Mouse (Mus musculus): Measurements from ENCODE around the gene Srsf4.

The Srsf4 gene

DNA sequence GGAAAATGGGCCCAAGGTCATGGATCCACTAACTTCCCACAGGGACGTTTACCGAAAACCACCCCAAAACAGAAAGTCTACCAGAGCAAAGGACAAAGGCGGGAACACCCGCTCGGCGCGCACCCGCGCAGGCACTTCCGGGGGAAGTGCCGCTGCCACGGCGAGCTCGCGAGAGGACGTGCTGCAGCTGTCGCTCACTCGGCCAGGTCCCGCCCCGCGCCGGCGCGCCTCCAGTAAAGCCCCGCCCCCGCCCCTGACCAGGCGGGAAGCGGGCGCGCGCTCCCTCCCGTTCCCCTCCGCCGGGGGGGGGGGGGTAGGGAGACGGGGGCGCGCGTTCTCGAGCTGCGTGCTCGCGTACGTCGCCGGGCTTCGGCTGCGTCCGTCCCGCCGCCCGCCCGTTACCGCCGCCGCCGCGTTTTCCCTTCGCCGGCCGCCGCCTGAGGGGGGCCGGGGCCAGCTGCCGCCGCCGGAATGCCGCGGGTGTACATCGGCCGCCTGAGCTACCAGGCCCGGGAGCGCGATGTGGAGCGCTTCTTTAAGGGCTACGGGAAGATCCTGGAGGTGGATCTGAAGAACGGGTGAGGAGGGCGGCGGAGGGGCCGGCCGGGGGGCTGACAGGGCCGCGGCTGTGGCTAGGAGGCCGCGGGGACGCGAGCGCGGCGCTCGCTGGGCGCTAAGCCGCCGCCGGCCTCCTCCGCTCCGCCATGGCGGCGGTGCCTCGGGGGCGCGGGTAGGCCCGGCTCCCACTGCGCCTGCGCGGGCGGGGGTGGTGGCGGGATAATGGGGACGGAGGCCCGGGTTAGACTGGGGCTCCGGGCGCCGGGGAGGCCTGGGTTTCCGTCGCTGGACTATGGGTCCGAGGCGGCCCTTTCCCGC, at the start of gene Srsf4:
TSS of gene Srsf4 (plus strand) at position 325 of the 876 bp plus-strand sequence.
- peak; percentile 88 to 92 for DNase-seq (ENCODE audit: low spot score in 2 of 2)

DNA sequence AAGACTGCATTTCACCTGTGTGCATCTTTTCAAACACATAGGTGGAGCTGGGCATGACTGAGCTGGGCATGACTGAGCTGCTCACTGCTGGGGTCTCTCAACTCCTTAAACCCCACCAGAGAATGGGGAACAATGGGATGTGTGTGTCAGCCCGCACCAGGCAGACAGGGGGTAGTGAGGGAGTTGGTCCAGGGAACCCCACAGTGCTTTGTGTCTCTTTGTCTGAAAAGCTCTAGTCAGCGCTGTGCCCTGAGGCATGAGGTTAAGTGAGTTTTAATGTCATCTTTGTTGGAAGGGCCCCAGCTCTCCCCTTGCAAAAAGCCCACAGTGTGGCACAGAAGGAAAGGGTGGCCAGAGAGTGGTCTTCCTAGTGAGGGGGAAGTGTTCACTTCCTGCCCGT, 48.5 kb upstream of the Srsf4 start:
- no peak for DNase-seq (ENCODE audit: low spot score in 2 of 2)

DNA sequence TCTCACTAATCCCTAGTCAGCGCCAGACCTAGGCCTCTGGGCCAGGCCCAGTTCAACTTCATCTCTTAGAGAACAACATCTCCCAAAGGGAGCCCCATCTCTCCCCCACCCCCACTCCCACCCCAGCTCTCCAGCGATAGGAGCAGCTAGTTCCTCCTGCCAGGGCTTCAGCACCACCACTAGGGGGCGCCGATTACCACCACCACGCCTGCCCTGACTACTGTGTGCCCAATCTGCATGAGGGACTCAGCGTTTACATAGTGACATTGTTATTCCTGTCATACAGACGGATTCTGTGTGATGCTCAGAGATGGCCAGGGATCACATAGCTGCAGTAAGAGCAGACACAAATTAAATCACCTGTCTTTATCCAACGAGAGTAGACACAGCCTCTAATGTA, 47.6 kb upstream of the Srsf4 start:
- no peak for DNase-seq (ENCODE audit: low spot score in 2 of 2)

DNA sequence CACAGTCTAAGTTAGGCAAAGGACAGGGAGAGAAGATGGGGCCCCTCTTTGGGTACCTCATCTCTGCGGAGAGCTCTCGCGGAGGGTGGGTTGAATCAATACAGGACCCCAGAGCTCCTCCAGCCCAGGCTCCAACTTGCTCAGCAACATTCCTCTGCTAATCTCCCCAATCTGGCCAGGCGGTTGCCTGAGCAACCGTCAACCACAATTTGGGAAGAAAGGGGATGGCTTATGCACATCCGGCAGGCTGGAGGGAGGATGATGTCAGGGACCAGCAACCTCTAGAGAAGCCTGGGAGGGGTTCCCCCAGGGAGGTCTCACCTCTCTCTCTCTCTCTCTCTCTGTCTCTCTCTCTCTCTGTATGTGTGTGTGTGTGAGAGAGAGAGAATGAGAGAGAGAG, 46.5 kb upstream of the Srsf4 start:
- DNase-seq (ENCODE audit: low spot score in 2 of 2): no peak

DNA sequence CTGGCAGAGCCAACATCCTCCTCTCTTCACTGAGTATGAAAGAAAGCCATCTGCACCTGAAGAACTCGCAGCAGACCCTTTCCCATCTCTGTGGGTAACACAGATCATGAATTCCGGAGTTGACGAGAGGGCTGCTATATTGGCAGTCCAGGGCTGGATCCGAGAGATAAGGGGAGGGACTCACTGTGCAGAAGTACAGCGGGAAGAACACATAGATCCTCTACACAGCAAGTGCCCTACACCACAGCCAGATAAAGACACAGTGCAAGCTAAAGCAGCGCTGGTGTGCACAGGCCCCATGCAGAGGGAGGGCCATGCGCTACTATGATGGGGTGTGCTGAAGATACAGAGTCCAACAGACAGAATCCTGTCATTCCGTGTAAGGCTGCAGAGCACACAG, 44.3 kb upstream of the Srsf4 start:
- DNase-seq (ENCODE audit: low spot score in 2 of 2): no peak

DNA sequence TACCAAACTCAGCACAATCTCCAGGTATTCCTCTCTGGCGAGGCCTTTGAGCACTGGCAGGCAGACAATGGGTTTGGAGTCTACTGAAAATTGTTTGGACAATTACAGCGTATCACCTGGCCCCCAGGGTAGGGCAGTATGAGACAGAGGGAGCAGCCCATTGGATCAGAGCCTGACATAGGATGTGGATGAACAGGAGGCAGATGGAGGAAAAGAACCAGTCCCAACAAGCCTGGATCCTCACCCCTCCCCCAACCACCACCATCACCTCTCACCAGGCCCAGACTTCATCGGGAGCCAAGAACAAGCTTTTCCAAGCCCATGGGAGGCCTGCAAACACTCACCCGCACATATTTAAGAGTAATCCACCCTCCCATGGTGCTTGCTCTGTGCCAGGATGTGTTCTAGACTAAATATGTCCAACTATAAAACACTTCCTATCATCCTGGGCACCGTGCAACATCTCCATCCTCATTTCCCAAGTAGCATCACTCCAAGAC, 41.8 kb upstream of the Srsf4 start:
- DNase-seq (ENCODE audit: low spot score in 2 of 2): no peak

DNA sequence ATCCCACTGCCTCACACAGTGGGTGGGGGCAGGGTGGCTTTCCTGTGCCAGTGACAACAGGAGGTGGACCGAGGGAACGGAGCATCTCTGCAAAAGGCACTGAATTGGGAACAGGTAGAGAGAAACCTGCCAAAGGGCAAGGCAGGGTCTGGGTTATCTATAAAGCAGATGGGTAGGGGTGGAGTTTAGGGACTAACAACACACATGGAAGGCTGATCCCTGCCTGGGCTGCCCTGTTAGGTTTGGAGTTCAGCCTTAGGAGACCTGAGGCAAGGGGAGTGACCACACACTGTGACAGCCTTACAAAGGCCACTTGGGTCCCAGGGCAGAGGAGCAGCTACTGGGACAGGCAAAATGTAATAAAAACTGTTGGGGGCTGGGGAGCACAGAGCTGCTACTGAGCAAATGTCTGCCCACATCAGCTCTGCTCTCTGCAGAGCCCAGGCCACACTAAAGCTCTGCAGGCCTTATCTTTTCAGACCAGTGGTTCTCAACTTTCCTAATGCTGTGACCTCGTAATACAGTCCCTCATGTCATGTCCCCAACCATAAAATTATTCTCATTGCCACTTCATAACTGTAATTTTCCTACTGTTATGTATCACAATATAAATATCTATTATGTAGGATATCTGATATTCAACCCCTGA, 40.5 kb upstream of the Srsf4 start:
- no peak for DNase-seq (ENCODE audit: low spot score in 2 of 2)

DNA sequence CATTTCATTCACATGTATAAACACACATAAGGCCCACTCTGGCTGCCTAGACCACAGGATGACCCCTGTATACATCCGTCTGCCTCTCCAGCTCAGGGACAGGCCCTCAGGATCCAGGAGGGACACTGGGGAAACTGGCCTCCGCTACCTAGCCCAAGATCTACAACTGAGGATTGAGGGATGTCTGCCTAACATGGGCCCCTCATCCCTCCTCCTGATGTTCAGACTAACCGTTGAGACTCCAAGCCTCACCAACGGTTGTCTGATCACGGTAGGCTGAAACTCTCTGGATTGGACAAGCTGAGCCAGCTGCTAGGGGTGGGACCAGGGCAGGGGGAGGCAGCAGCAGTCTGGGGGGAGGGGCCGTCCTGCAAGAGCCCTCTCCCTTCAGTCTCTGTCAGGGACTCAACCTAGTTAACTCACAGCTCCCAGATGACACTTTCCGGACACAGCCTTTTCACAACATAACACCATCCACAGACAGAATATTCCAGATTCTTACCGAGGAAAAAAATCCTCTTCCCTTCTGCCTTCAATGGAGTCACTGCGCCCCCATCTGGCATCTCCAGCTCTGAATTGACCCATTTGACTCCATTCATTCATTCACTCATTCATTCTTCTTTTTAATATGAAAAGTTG, 39.3 kb upstream of the Srsf4 start:
- DNase-seq (ENCODE audit: low spot score in 2 of 2): peak; percentile 50 to 56

DNA sequence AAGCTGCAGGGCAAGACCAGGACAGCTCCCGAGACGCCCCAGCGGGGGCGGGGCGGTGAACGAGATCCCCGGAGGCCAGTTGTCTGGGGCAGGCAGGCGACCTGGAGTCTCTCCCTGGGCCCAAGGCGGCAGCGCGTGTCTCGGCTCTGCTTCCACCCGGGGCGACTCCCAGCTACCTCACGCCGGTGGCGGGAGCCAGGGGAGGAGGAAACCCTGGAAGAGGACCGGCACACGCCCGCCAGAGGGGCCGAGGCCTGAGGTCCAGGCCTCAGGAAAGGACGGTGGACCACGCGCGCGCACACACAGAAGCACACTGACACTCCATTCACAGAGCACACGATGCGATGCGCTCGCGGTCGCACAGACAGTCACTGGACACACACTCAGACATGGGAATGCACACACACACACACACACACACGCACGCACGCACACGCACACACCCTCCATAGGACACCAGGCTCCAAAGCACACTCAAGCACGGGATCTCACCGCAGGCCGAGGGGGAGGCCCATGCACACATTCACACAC, 37.0 kb upstream of the Srsf4 start:
- DNase-seq (ENCODE audit: low spot score in 2 of 2): no peak

DNA sequence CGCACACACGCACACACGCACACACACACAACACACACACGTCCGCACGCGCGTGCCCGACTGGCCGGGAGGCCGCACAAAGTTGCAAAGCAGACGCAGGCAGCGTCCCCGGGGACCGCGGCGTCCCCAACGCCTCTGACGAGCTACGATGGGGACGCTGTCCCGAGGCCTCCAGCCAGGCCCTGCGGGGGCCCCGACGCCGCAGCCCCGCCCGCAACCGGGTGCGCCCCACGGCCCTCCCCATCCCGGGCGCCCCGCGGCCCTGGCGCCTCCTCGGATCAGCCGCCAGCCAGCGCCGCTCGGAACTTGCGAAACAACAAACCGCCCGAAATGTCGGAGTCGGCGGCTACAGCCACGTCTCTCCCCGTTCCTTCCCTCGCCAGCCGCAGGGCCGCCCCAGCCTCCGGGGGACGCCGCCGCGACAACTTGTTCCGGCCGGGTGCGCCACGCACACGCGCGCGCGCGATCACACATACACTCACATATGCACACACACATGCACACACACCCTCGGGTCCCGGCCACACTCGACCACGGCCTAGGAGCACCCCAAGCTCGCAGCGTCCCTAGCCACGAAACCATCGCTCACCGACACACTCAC, 36.4 kb upstream of the Srsf4 start:
- DNase-seq (ENCODE audit: low spot score in 2 of 2): peak in 1 of 2 experiments; percentile 27

DNA sequence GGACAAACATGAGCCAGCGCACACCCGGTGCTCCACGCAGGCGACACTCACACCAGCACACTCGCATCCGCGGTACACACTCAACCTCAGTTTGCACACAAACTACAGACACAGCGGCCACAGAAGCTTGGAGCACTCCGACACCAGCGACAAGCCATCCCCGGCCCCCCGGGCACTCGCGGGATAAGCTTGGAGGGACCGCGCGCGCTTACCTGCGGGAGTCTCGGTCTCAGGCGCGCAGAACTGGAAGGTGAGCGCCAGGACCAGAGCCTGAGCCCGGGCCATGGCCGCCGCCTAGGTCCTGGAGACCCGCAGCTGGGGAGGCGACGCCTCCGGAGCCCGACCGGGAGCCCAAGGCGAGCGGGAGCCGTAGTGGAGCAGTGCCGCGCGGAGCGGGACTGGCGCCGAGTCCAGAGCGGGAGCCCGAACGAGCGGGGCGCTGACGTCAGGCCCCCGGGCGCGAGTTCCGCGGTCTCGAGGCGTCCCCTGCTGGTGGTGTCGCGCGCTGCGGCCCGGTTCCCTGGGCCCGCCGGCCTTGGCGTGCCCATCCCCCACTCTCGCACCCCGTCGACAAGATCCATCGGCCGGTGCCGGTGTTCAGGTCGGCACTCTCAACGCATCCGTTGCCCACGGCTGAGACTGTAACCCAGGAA, 35.4 kb upstream of the Srsf4 start, which contains the start of gene Ptpru:
TSS of gene Ptpru (minus strand) at position 417 of the 653 bp plus-strand sequence.
- peak; percentile 90 to 93 for DNase-seq (ENCODE audit: low spot score in 2 of 2)

DNA sequence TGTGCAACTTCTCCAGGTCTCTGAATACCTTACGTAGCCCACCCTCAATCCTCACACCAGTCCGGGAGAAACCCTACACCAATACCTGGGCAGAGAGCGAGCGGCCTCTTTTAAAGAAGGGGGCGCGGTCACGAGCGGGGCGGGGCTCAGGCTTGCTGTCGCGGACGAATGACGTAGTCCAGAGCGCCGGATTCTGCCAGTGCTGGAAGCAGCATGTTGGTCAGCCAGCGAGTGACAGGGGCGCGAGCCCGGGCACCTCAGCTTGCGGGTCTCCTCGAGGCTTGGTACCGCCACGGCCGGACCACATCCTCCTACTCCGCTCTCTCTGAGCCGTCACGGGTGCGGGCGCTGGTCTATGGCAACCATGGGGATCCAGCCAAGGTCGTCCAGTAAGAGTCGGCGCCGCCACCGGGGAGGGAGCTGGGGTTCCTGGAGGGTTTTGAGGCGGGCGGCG, 30.1 kb upstream of the Srsf4 start, which contains the start of gene Mecr:
TSS of gene Mecr (plus strand) at position 181 of the 454 bp plus-strand sequence.
- peak; percentile 97 for DNase-seq (ENCODE audit: low spot score in 2 of 2)

DNA sequence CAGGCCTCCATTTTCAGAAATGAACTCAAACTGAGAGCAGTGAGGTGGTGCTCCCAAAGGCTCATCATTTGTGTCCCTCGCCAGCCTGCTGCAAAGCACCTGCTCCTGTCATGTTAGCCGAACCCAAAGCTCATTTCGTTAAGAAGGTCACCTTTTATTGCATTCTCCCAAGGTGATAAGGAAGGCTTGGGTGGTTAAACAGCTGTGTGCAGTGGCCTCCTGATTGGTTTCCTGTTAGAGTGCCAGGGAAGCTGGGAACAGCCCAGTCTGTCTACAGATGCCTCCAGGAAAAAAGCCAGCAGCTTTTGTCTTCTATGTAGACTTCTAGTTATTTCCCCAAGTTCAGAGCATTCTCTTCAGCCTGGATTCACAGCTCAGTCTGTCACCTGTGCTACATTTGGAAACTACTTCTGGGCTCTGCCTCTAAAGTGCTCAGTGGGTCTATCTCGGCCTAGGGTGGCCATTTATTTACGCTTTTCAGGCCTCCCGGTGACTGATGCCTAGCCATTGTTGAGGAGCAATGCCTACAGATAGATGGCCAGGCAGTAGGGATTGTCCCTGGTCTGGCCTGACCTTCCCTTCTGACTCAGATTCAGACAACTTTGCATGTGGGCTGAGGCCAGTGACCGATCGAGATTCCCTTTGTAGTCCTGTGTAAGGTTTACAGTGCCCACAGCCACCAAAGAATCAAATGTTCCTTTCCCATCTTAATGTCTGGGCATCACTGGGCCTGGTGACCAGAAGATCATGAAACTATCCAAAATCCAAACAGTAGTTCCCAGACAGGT, 27.2 kb upstream of the Srsf4 start:
- DNase-seq (ENCODE audit: low spot score in 2 of 2): no peak

DNA sequence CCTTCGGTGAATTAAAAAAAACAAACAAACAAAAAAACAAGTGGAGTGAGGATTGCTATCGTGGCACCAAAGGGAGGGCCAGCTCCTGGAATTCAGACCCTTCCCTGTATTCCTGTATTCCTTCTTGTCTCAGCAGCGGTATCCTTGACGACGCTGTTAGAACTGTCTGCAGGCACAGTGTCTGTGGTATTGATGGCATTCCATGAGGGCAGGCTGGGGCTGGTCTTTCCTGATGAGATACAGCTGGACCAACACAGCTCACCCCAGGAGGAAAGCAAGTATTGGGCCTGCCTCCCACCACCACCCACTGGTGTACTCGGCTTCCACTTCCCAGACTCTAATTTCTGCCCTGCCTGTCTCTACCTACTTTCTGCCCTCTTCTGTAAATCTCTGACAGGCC, 25.3 kb upstream of the Srsf4 start:
- DNase-seq (ENCODE audit: low spot score in 2 of 2): no peak

DNA sequence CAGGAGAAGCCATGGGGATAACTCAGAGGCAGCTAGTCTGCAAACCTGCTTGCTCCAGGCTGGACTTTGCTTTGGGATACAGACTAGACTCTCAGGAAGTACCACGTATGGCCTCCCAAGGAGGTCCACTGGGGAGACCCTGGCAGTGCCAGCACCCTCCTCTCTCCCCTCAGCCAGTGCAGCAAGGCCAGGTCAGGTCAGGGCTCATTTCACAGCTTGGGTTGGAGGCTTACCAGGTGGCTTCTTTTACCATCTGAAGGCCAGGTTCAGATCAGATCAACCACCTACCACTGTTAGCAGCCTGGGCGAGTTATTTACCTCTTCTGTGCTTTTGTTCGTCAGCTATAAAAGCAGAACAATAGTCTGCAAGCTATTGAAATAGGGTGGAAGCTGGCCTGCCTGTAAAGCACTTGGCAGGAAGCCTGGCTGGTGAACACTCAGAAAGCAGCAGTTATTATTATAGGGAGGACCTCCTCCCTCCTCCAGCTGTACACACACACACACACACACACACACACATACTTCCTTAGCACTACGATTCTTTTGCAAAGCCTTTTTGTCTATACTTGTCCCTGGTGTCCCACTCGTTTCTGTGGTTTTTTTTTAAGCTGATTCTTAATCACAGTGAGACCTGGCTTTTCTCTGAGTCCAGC, 23.3 kb upstream of the Srsf4 start:
- peak; percentile 68 to 71 for DNase-seq (ENCODE audit: low spot score in 2 of 2)

DNA sequence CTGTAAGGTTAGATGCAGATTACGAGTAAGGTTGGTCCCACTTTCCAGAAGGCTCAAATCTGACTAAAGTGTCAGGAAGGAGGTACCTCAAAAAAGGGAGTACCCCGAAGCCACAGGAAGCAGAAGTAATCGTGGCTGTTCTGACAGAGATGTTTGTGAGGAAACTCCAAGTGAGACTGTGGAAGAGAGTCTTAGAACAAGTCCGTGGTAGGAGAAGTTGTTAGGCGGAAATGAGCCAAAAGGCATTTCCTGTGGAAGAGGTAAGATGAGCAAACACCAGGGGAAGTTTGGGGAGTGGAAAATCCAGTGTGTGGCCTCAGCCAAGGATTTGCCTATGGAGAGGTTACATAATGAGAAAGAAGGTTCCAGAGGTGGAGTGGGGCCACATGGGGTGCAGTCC, 18.5 kb upstream of the Srsf4 start:
- DNase-seq (ENCODE audit: low spot score in 2 of 2): no peak

DNA sequence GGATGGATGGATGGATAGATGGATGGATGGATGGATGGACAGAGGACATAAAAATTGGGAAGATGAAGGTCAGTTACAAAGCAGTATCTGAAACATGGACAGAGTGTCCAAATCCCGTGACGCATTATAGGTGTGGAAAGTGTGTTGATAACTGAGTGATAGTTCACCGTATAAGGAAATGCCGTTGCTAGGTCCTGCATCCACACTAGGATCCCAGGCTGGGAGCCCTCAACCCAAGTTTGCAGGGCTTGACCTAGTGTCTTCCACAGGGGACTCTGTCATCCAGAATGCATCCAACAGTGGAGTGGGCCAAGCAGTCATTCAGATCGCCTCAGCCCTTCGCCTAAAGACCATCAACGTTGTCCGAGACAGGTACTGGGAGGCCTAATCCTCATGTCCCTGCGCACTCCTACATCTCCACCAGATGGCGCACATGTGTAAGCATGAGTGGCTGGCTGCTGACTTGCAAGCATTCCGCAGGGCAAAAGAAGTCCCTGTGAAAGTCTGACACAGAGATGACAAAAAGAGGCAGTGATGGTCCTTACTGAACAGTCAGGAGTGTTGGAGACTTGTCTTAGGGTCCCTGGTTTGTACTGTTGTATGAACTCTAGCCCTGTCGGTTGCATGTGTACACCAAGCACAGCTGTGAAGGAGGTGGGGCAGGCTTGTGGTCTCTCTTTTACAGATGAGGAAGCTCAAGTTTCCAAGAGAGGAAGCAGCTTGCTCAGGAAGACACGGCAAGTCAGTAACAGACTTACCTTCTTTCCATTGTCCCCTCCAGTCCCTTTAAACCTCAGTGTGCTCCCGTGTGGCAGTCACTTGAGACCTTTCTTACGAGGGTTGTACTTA, 12.7 kb upstream of the Srsf4 start:
- peak; percentile 87 to 89 for DNase-seq (ENCODE audit: low spot score in 2 of 2)

DNA sequence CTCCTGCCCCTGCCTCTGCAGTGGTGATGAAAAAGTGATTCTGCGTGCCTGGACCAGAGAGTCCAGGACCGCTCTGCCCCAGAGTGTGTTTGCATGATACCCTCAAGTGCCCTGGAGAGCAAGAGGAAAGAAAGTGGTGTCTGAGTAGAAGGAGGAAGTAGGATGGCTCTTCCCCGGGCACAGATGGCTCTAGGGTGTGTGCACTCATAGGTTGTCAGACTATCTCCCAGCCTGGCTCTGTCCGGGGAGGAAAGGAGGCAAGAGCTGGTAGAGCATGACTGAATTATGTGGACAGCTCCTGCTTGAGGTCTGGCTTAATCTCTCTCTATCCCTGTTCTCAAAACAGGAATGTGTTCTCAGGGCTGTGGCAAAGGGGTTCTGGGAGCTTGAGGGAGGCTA, 12.1 kb upstream of the Srsf4 start:
- no peak for DNase-seq (ENCODE audit: low spot score in 2 of 2)
